Mouse (Mus musculus): ENCODE results near the gene Pitpnm2. TPM values are rescaled to one million over a fixed set of nuclear protein-coding genes. Genes with fewer than 3 reads are reported as not detected.

The Pitpnm2 gene
- total and polyA plus RNA-seq, 2 experiments: 10.6 to 30.3 TPM

DNA sequence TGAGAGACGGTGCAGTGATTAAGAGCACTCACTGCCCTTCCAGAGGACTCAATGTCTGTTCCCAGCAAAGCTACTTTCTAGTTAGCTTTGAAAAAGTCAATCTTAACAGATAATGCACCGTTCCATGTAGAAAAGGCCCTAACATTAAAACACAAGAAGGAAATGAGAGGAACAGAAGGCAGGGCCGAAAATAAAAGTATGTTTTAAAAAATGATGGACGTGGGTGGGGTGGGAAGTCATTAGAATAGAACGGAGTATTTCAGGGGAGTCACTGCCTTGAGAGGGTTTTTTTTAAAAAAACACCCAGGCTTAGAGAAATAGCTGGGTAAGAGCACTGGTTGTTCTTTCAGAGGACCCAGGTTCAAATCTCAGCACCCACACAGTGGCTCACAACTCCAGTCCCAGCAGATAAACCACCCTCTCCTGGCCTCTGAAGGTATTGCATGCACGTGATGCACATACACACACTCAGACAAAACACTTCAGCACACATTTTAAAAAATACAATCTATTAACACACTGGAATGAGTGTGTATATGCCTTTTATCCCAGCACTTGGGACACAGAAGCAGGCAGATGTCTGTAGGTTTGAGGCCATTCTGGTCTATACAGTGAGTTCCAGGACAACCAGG lies 38.2 kb upstream of the Pitpnm2 start:
- TF ChIP-seq CTCF (IDR thresholded peaks at IDR 0.05; ENCODE audit: low read depth, low read length): no peak
- no peak for TF ChIP-seq POLR2A (IDR thresholded peaks at IDR 0.05; ENCODE audit: extremely low read depth, insufficient read depth, low read length)
- H3K4me1 ChIP-seq (ENCODE audit: control insufficient read depth, insufficient read depth, low read length): peaks cover 5% of the 10 kb centered on the region
- H3K36me3 ChIP-seq (ENCODE audit: control insufficient read depth, insufficient read depth, low read length): peaks cover 4% of the 10 kb centered on the region
- no peak overlapping the region for H3K27ac ChIP-seq (replicated peaks; ENCODE audit: insufficient read depth, low read depth, low read length)
- no peak overlapping the region for H3K4me3 ChIP-seq (ENCODE audit: insufficient read depth, low read depth, low read length)
- no peak overlapping the region for H3K9ac ChIP-seq (ENCODE audit: low read depth, low read length)
- DNase-seq (ENCODE audit: extremely low read depth, low read depth, low spot score): no peak
- H3K79me2 ChIP-seq (ENCODE audit: control insufficient read depth, insufficient read depth, low read length): no peaks in the 10 kb centered on the region
- no peaks in the 10 kb centered on the region for H3K27me3 ChIP-seq (ENCODE audit: control insufficient read depth, insufficient read depth, low read length)
- 97% methylated on average over 6 of the region's 6 CpGs for WGBS

DNA sequence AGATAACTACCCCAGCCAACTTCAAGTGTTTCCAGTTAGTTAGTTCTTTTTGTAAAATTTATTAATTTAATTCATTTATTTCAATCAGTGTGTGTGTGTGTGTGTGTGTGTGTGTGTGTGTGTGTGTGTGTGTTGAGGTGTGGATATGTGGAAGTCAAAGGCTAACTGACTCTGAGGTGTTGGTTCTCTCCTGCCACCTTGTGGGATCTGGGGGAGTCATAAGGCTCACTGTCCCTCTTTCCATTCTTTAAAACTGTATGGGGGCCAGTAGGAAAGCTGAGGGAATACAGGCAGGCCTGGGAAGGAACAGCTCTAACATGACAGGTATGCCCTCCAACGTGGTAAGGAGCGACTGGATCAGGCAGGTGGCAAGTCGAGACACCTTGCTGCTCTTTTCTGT lies 34.8 kb upstream of the Pitpnm2 start:
- Histone ChIP-seq H3K4me3 (ENCODE audit: insufficient read depth, low read depth, low read length) (no peak overlapping the region), H3K36me3 (ENCODE audit: control insufficient read depth, insufficient read depth, low read length) (peaks cover 4% of the 10 kb centered on the region; the same call in 1 of the 2 replicates), H3K27me3 (ENCODE audit: control insufficient read depth, insufficient read depth, low read length) (no peaks in the 10 kb centered on the region), H3K27ac (replicated peaks; ENCODE audit: insufficient read depth, low read depth, low read length) (no peak overlapping the region), H3K79me2 (ENCODE audit: control insufficient read depth, insufficient read depth, low read length) (no peaks in the 10 kb centered on the region), H3K9ac (ENCODE audit: low read depth, low read length) (no peak overlapping the region), H3K4me1 (ENCODE audit: control insufficient read depth, insufficient read depth, low read length) (peaks cover 5% of the 10 kb centered on the region)
- DNase-seq (ENCODE audit: extremely low read depth, low read depth, low spot score): peak; percentile 33
- WGBS: 81% methylated on average over 3 of the region's 3 CpGs
- no peak for TF ChIP-seq POLR2A (IDR thresholded peaks at IDR 0.05; ENCODE audit: extremely low read depth, insufficient read depth, low read length)
- peak; percentile 39; the same call in 1 of the 2 replicates for TF ChIP-seq CTCF (IDR thresholded peaks at IDR 0.05; ENCODE audit: low read depth, low read length)

- Histone ChIP-seq H3K4me3 (ENCODE audit: insufficient read depth, low read depth, low read length) (no peak overlapping the region), H3K27me3 (ENCODE audit: control insufficient read depth, insufficient read depth, low read length) (no peaks in the 10 kb centered on the region), H3K4me1 (ENCODE audit: control insufficient read depth, insufficient read depth, low read length) (peaks cover 5% of the 10 kb centered on the region), H3K36me3 (ENCODE audit: control insufficient read depth, insufficient read depth, low read length) (peaks cover 4% of the 10 kb centered on the region; the same call in 1 of the 2 replicates), H3K9ac (ENCODE audit: low read depth, low read length) (no peak overlapping the region), H3K27ac (replicated peaks; ENCODE audit: insufficient read depth, low read depth, low read length) (0 out of 2 replicates have a peak overlapping the region, but pooled peaks have one; percentile 2), H3K79me2 (ENCODE audit: control insufficient read depth, insufficient read depth, low read length) (no peaks in the 10 kb centered on the region)
- no peak for TF ChIP-seq CTCF (IDR thresholded peaks at IDR 0.05; ENCODE audit: low read depth, low read length)
- no peak for TF ChIP-seq POLR2A (IDR thresholded peaks at IDR 0.05; ENCODE audit: extremely low read depth, insufficient read depth, low read length)
- 19% methylated on average over 2 of the region's 2 CpGs for WGBS
- peak; percentile 65 for DNase-seq (ENCODE audit: extremely low read depth, low read depth, low spot score)
These were observed 33.3 kb upstream of the Pitpnm2 start for GRCm38 (mm10) chr5:124282854-124283253.

GRCm38 (mm10) chr5:124270226-124270625 lies 20.7 kb upstream of the Pitpnm2 start:
- H3K27me3 ChIP-seq (ENCODE audit: control insufficient read depth, insufficient read depth, low read length): no peaks in the 10 kb centered on the region
- no peaks in the 10 kb centered on the region for H3K4me1 ChIP-seq (ENCODE audit: control insufficient read depth, insufficient read depth, low read length)
- H3K9ac ChIP-seq (ENCODE audit: low read depth, low read length): no peak overlapping the region
- 95% methylated on average over 5 of the region's 5 CpGs for WGBS
- H3K79me2 ChIP-seq (ENCODE audit: control insufficient read depth, insufficient read depth, low read length): no peaks in the 10 kb centered on the region
- no peak for DNase-seq (ENCODE audit: extremely low read depth, low read depth, low spot score)
- H3K27ac ChIP-seq (replicated peaks; ENCODE audit: insufficient read depth, low read depth, low read length): no peak overlapping the region
- H3K36me3 ChIP-seq (ENCODE audit: control insufficient read depth, insufficient read depth, low read length): no peaks in the 10 kb centered on the region; the same call in 1 of the 2 replicates
- H3K4me3 ChIP-seq (ENCODE audit: insufficient read depth, low read depth, low read length): no peak overlapping the region
- TF ChIP-seq POLR2A (IDR thresholded peaks at IDR 0.05; ENCODE audit: extremely low read depth, insufficient read depth, low read length) (no peak), CTCF (IDR thresholded peaks at IDR 0.05; ENCODE audit: low read depth, low read length) (no peak)

DNA sequence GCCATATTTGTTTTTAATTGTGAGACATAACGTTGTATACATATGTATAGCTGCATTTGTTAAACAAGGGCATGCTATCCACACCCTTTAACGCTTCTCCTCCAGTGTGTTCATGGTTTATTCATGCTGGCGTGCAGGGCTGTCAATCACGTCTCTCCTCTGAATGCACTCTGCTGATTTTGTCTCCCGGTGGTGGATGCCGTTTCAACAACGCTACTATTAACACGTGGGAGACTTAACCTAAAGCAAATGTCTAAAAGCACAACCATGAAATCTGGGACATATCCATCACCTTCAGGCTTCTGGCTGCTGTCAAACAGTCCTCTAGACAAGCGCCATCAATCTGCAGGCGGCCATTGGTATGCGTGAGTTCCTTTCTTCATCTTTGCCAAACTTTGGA lies 20.1 kb upstream of the Pitpnm2 start:
- H3K27ac ChIP-seq (replicated peaks; ENCODE audit: insufficient read depth, low read depth, low read length): no peak overlapping the region
- H3K79me2 ChIP-seq (ENCODE audit: control insufficient read depth, insufficient read depth, low read length): no peaks in the 10 kb centered on the region
- TF ChIP-seq POLR2A (IDR thresholded peaks at IDR 0.05; ENCODE audit: extremely low read depth, insufficient read depth, low read length) (no peak), CTCF (IDR thresholded peaks at IDR 0.05; ENCODE audit: low read depth, low read length) (no peak)
- no peak overlapping the region for H3K9ac ChIP-seq (ENCODE audit: low read depth, low read length)
- H3K4me3 ChIP-seq (ENCODE audit: insufficient read depth, low read depth, low read length): no peak overlapping the region
- no peaks in the 10 kb centered on the region for H3K4me1 ChIP-seq (ENCODE audit: control insufficient read depth, insufficient read depth, low read length)
- WGBS: 95% methylated on average over 11 of the region's 11 CpGs
- no peaks in the 10 kb centered on the region for H3K27me3 ChIP-seq (ENCODE audit: control insufficient read depth, insufficient read depth, low read length)
- H3K36me3 ChIP-seq (ENCODE audit: control insufficient read depth, insufficient read depth, low read length): no peaks in the 10 kb centered on the region
- DNase-seq (ENCODE audit: extremely low read depth, low read depth, low spot score): no peak

DNA sequence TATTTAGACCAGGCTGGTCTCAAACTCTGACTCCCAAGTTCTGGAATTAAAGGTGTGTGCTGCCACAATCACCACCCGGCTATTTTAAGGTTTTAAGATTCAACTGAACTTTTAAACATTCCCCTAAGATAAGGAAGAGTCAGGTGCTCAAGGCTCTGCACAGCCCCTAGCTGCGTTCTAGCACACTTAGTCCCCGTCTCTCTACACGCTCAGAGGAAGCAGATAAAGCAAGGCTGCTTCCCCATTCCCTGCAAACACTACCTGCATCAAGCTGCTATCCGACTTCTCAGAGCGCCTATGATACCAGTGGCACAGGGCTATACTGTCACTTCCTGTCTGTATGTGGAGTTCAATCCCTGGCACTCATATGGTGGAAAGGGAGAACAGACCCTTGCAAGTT lies 18.1 kb upstream of the Pitpnm2 start:
- no peaks in the 10 kb centered on the region for H3K79me2 ChIP-seq (ENCODE audit: control insufficient read depth, insufficient read depth, low read length)
- no peaks in the 10 kb centered on the region for H3K27me3 ChIP-seq (ENCODE audit: control insufficient read depth, insufficient read depth, low read length)
- no peaks in the 10 kb centered on the region for H3K4me1 ChIP-seq (ENCODE audit: control insufficient read depth, insufficient read depth, low read length)
- no peaks in the 10 kb centered on the region for H3K36me3 ChIP-seq (ENCODE audit: control insufficient read depth, insufficient read depth, low read length)
- no peak for DNase-seq (ENCODE audit: extremely low read depth, low read depth, low spot score)
- H3K9ac ChIP-seq (ENCODE audit: low read depth, low read length): no peak overlapping the region
- H3K27ac ChIP-seq (replicated peaks; ENCODE audit: insufficient read depth, low read depth, low read length): no peak overlapping the region
- 89% methylated on average over 6 of the region's 6 CpGs for WGBS
- H3K4me3 ChIP-seq (ENCODE audit: insufficient read depth, low read depth, low read length): no peak overlapping the region
- TF ChIP-seq CTCF (IDR thresholded peaks at IDR 0.05; ENCODE audit: low read depth, low read length): no peak
- no peak for TF ChIP-seq POLR2A (IDR thresholded peaks at IDR 0.05; ENCODE audit: extremely low read depth, insufficient read depth, low read length)
